Comparison of ENCODE assay signal across 16 mouse cellular contexts in the genomic region with DNA sequence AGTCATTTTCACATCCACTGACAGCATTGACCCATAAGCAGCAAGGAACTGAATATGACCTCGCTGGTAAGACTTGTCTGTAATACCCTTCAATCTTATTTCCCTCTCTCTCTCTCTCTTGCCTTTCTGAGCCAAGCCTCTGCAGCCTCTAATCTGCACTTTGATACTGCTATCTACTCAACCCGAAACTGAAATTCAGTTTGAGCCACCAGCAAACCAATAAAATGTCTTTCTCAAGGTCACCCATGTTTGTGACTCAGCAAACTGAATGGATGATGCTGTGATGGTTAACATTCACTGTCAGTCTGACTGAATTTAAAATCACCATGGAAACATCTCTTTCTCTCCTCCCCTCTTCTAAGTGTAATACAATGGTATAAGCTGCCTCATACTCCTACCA.
"Had no signal": no experiment of that assay in that cellular context is flagged by ENCODE, and none has a peak within 500 bp of the region (broad histone marks: within the 10 kb centered on the region; RNA-seq: fewer than 3 reads in every experiment).

No protein-coding gene starts in this region.

- H3K4me3 ChIP-seq: lung, embryonic 15.5 days; megakaryocyte, embryonic 14.5 days; midbrain, embryonic 13.5 days; midbrain, embryonic 15.5 days; neural tube, embryonic 12.5 days; stomach, embryonic 15.5 days had no signal

- H3K9me3 ChIP-seq: lung, embryonic 15.5 days; megakaryocyte, embryonic 14.5 days; midbrain, embryonic 13.5 days; midbrain, embryonic 15.5 days; neural tube, embryonic 12.5 days; stomach, embryonic 15.5 days had no signal

- H3K27me3 ChIP-seq: lung, embryonic 15.5 days; megakaryocyte, embryonic 14.5 days; midbrain, embryonic 13.5 days; midbrain, embryonic 15.5 days; neural tube, embryonic 12.5 days; stomach, embryonic 15.5 days had no signal

- H3K36me3 ChIP-seq: lung, embryonic 15.5 days; midbrain, embryonic 13.5 days; midbrain, embryonic 15.5 days; neural tube, embryonic 12.5 days; stomach, embryonic 15.5 days had no signal

- DNase-seq: liver, postnatal 0 days; lung, adult 2 months; lung, postnatal 14 days; lung, postnatal 36 days; right cerebral cortex, postnatal 14 days; thymus, adult 2 months; thymus, postnatal 25 days; thymus, postnatal 4 days had no signal

- H3K27ac ChIP-seq: lung, embryonic 15.5 days; macrophage; midbrain, embryonic 13.5 days; midbrain, embryonic 15.5 days; neural tube, embryonic 12.5 days; stomach, embryonic 15.5 days; stomach, postnatal 0 days had no signal

- H3K9ac ChIP-seq: liver, postnatal 0 days; lung, embryonic 15.5 days; midbrain, embryonic 13.5 days; midbrain, embryonic 15.5 days; neural tube, embryonic 12.5 days; stomach, embryonic 15.5 days had no signal

- H3K4me1 ChIP-seq: lung, embryonic 15.5 days; midbrain, embryonic 13.5 days; midbrain, embryonic 15.5 days; neural tube, embryonic 12.5 days; stomach, embryonic 15.5 days had no signal
